Mouse (Mus musculus) ovary, adult 18-20 months (tissue): ENCODE results near the gene Ngb.

Source experiments
- DNase-seq: peaks from one replicate; pipeline ENCODE4 v3.0.0; 2022; ENCODE audit warnings: low spot score, mixed read lengths

The Ngb gene

GRCm38 (mm10) chr12:87102165-87102631, at the start of gene Ngb:
Gene Ngb (minus strand): TSS chr12:87102539.
- no peak for DNase-seq

- no peak for DNase-seq
Observed at GRCm38 (mm10) chr12:87149471-87149870, 47.1 kb upstream of the Ngb start.

- DNase-seq, result no peak
Observed at GRCm38 (mm10) chr12:87148136-87148535, 45.8 kb upstream of the Ngb start.

GRCm38 (mm10) chr12:87147395-87148089, 45.2 kb upstream of the Ngb start, which contains the start of gene Pomt2:
Gene Pomt2 (minus strand): TSS chr12:87147968.
- peak; percentile 95 for DNase-seq

- peak; percentile 80 for DNase-seq
Observed at GRCm38 (mm10) chr12:87146966-87147365, 44.6 kb upstream of the Ngb start, which contains the start of gene Gstz1. Gene Gstz1 (plus strand): TSS chr12:87147165.

GRCm38 (mm10) chr12:87142156-87142555, 39.8 kb upstream of the Ngb start:
- DNase-seq, result no peak

- no peak for DNase-seq
Observed at GRCm38 (mm10) chr12:87138768-87139167, 36.4 kb upstream of the Ngb start.

GRCm38 (mm10) chr12:87138342-87138701, 36.0 kb upstream of the Ngb start:
- no peak for DNase-seq

- DNase-seq, result no peak
Observed at GRCm38 (mm10) chr12:87137439-87138341, 35.4 kb upstream of the Ngb start.

- peak; percentile 51 for DNase-seq
Observed at GRCm38 (mm10) chr12:87132784-87133183, 30.4 kb upstream of the Ngb start.

GRCm38 (mm10) chr12:87132210-87132609, 29.9 kb upstream of the Ngb start:
- DNase-seq, result no peak

GRCm38 (mm10) chr12:87131619-87132018, 29.3 kb upstream of the Ngb start:
- DNase-seq, result no peak

GRCm38 (mm10) chr12:87131181-87131580, 28.8 kb upstream of the Ngb start:
- no peak for DNase-seq

- DNase-seq, result no peak
Observed at GRCm38 (mm10) chr12:87130224-87130623, 27.9 kb upstream of the Ngb start.

- no peak for DNase-seq
Observed at GRCm38 (mm10) chr12:87127256-87127655, 24.9 kb upstream of the Ngb start.

- no peak for DNase-seq
Observed at GRCm38 (mm10) chr12:87121918-87122589, 19.7 kb upstream of the Ngb start.

- DNase-seq, result no peak
Observed at GRCm38 (mm10) chr12:87107357-87107977, 5.1 kb upstream of the Ngb start.

GRCm38 (mm10) chr12:87104796-87105195, 2.5 kb upstream of the Ngb start:
- DNase-seq, result no peak

GRCm38 (mm10) chr12:87103471-87103870, 1.1 kb upstream of the Ngb start:
- no peak for DNase-seq

- no peak for DNase-seq
Observed at GRCm38 (mm10) chr12:87100331-87100730, 2.0 kb downstream of the Ngb start.

- DNase-seq, result no peak
Observed at GRCm38 (mm10) chr12:87093671-87094070, 8.7 kb downstream of the Ngb start.

GRCm38 (mm10) chr12:87093249-87093648, 9.1 kb downstream of the Ngb start:
- DNase-seq, result peak; percentile 27
